Mouse (Mus musculus): ENCODE measurements around the gene Serpina10.
"Not testable (repeated sequence)": the region's sequence is repeated elsewhere in the genome, so short reads cannot be mapped to it uniquely, and the experiment has no call there.

DNA sequence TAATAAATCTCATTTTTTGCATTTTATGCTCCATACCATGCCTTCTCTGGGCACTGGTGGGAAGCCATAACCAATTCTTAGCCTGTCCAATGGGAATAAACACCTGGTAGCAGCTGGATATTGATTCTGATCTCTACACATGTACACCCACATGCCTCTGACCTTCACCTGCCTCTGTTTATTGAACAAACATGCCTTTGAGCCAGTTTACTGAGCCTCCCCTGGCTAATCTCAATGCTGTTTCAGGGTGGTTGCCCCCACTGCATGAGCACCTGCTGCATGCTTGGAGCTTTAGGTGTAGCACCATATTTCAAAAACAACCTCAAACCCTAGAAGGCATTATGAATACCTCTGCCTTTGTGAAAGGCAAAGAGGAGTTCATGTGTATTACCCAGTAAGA, 30.8 kb upstream of the Serpina10 start:
- TF ChIP-seq CTCF (IDR thresholded peaks at IDR 0.05; ENCODE audit: borderline replicate concordance, extremely low read depth, insufficient read depth, insufficient read length); POLR2A (IDR thresholded peaks at IDR 0.05; ENCODE audit: borderline replicate concordance, extremely low read depth, insufficient read depth, insufficient read length, poor library complexity, severe bottlenecking): not testable (repeated sequence)

Data from brain, embryonic 14.5 days (tissue).